Mouse (Mus musculus): ENCODE measurements around the gene Col23a1. TPM values are rescaled to one million over a fixed set of nuclear protein-coding genes. Genes with fewer than 3 reads are reported as not detected.

Gene Col23a1
- total RNA-seq, 2 experiments from 2014 or later = 1.0 to 1.6 TPM

DNA sequence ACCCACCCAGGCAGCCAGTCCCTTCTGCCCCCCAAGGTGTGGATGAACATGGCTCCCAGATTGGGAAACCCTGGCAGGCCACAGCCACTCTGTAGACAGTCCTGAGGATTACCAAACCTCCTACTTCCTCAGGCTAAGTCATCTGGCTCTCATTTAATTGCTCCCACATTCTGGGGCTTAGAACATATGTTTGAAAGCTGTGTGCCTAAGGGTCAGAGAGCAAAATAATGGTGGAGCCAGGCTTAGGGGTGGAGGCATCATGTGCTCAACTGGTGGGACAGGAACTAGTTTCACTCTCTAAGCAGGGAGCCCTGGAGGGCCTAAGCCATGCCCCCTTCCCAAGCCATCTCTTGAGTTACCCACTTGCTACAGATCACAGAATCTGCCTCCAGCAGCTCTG lies 233.5 kb downstream of the Col23a1 start:
- intact Hi-C loops (cut with DNase I) = no loop called here
- no peak for DNase-seq (ENCODE audit: low spot score)

- DNase-seq (ENCODE audit: low spot score) = no peak
- intact Hi-C loops (cut with DNase I) = no loop called here
Measured at GRCm38 (mm10) chr11:51523625-51524024, 233.9 kb downstream of the Col23a1 start.

GRCm38 (mm10) chr11:51526631-51527161 lies 237.0 kb downstream of the Col23a1 start:
- intact Hi-C loops (cut with DNase I) = no loop called here
- no peak for DNase-seq (ENCODE audit: low spot score)

DNA sequence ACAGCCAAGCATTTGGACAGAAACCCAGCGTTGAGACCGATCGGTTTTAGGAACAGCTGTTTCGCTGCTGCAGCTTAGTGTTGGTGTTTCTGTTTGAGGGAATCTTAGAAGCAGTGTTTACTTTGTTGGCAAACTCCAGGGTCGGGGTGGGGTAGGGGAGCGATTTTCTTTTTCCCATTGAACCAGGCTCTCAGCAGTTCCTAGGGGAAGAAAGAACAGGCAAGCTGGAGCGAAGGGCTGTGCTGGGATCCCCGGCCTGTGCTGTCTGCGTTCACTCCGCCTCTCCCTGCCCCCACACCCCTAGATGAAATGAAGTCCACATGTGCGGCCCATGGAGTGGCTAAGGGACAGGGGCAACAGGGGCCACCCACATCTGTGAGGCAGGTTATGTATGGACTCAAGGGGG lies 243.4 kb downstream of the Col23a1 start:
- intact Hi-C loops (cut with DNase I) = loop anchor here (10.0 kb wide), 1 partner anchor 588 kb away; the partner anchor contains the start of gene 4933414I15Rik
- no peak for DNase-seq (ENCODE audit: low spot score)

GRCm38 (mm10) chr11:51534314-51534713 lies 244.6 kb downstream of the Col23a1 start:
- intact Hi-C loops (cut with DNase I) = loop anchor here (1.0 to 10.0 kb wide), 3 partner anchors 208 to 590 kb away; partner anchors contain the start of genes 4933414I15Rik and Col23a1
- no peak for DNase-seq (ENCODE audit: low spot score)

DNA sequence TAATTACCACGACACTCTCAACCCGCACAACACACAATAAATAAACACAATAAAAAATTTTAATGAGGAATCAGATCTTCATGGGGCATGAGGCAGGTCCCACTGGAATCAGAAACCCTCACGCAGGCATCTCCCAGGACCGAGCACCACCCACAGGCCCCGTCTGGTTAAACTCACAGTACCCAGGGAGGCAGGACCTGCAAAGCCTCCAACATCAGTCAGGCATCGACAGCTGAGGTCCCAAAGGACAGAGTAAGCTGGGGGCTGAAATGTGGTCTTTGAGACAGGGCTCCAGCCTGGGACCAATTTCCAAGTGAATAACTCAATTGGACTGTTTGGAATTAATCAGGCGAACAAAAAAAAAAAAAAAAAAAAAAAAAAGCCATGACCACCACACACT lies 248.7 kb downstream of the Col23a1 start:
- no peak for DNase-seq (ENCODE audit: low spot score)
- intact Hi-C loops (cut with DNase I) = loop anchor here (5.0 to 10.0 kb wide), 3 partner anchors 44 to 594 kb away; partner anchors contain the start of genes 4933414I15Rik and Phykpl

DNA sequence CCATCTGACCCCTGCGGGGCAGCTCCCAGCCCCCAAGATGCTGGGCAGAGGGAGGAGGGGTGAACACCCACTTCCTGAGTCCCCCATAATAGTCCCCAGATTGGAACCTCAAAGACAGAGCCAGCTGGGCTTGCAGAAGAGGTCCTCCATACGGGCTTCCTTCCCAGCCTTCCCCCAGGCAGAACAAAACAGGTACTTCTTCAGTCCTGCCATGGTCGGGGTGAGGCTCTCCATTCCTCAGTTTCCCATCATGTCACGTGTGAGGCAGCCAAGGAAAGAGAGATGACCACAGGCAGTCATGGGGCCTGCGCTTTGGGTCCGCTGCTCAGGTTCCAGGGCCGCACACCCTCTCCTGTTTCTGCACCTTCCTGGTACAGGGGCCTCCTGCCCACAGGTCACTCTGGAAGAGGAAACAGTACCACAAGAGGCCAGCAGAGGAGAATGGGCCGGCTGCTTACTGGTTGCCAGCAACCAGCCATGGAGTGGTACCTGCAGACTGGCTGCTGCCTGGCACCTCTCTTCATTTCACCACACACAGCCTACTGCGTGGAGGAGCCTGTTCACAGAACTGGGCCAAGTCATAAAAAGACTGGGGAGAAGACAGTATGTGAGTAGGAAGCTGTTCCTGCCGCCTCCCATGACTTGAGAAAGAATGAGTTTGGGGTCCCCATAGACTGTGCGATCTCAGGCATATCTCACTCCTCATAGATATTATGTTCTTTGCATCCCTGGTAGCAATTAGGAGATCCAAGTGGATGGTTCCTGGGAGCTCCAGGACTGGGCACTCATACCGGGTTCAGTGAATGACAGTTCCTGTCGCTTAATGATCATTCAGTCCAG lies 249.4 kb downstream of the Col23a1 start:
- no peak for DNase-seq (ENCODE audit: low spot score)
- intact Hi-C loops (cut with DNase I) = loop anchor here (5.0 to 10.0 kb wide), 3 partner anchors 43 to 594 kb away; partner anchors contain the start of genes 4933414I15Rik and Phykpl

DNA sequence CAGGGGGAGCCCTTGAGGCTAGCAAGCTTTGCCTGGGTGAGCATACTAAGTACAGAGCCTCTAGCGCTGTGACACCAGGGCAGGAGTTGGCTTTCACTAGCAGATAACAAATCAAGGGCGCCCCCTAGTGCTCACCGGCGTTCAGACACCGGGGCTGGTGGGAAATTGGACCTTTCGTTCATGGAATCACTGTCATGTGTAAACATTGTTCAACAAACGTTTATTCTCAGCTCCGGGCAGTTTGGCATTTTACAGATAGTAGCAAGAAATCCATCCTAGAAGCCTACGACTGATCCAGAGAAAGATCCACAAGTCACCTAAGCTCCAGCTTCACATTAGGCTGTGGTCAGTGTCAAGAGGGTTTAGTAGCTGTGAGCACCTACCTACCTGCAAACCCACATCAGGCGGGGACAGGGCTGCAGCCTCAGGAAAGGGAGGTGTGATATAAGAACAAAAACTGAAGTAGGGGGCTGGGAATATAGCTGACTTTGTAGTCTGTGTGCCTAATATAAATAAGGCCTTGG lies 250.1 kb downstream of the Col23a1 start:
- intact Hi-C loops (cut with DNase I) = loop anchor here (5.0 to 10.0 kb wide), 3 partner anchors 42 to 595 kb away; partner anchors contain the start of genes 4933414I15Rik and Phykpl
- DNase-seq (ENCODE audit: low spot score) = peak; percentile 79

GRCm38 (mm10) chr11:51542424-51542823 lies 252.7 kb downstream of the Col23a1 start:
- intact Hi-C loops (cut with DNase I) = no loop called here
- no peak for DNase-seq (ENCODE audit: low spot score)

GRCm38 (mm10) chr11:51543487-51544050 lies 253.8 kb downstream of the Col23a1 start:
- intact Hi-C loops (cut with DNase I) = no loop called here
- no peak for DNase-seq (ENCODE audit: low spot score)

DNA sequence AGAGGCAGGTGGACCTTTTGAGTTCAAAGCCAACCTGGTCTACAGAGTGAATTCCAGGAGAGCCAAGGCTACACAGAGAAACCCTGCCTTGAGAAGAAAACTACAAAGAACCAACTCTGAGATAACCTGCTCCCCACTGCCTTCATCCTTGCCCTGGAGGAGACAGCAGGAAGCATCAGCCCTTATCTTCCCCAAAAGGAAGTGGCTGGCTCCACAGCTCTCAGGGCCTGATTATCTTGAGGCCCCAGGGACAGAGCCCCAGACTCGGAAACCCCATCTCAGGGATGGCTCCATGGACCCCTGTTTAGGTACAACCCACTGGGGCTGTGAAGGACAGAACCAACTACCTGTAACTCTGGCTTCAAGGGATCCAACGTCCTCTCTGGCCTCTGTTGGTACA lies 254.7 kb downstream of the Col23a1 start:
- no peak for DNase-seq (ENCODE audit: low spot score)

GRCm38 (mm10) chr11:51545811-51546210 lies 256.1 kb downstream of the Col23a1 start:
- intact Hi-C loops (cut with DNase I) = no loop called here
- DNase-seq (ENCODE audit: low spot score) = no peak

More for the DNA sequence above, 254.7 kb downstream of the Col23a1 start:
- intact Hi-C loops (cut with DNase I) = no loop called here

- no peak for DNase-seq (ENCODE audit: low spot score)
- intact Hi-C loops (cut with DNase I) = no loop called here
Measured at GRCm38 (mm10) chr11:51551253-51551652, 261.5 kb downstream of the Col23a1 start.

DNA sequence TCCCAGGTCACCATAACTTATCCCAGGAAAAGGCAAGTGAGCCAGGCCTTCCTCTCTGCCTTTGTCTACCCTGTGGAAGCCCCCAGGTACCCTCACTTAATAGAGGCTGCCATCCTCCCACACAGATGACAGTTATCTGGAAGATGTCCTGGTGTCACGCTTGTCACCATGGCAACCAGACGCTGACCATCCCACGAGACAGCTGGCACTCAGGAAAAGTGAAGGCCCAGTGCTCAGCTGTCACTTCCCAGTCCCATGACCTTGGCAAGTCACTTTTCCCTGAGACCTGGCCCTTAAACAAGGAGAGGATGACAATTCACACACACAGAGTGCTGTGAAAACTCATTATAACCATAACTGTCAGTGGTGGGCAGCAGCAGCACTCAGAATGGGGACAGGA lies 262.4 kb downstream of the Col23a1 start:
- DNase-seq (ENCODE audit: low spot score) = no peak
- intact Hi-C loops (cut with DNase I) = no loop called here

GRCm38 (mm10) chr11:51554590-51554989 lies 264.9 kb downstream of the Col23a1 start:
- intact Hi-C loops (cut with DNase I) = no loop called here
- DNase-seq (ENCODE audit: low spot score) = no peak

DNA sequence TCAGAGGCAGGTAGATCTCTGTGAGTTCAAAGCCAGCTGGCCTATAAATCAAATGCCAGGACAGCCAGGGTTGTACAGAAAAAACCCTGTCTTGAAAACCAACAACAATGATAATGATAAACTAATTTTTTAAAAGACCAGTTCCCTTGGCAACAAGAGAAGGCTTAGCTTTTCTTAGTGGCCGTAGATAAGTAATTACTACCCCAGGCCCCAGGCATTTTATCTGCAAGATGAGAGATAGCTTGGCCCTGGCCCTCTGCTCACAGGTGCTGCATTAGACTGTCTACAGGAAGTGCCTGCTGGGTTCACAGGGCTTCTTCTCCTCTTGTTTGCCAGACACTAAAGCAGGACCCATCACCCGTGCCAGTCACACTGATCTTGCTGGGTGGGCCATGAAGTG lies 265.3 kb downstream of the Col23a1 start:
- intact Hi-C loops (cut with DNase I) = no loop called here
- no peak for DNase-seq (ENCODE audit: low spot score)

DNA sequence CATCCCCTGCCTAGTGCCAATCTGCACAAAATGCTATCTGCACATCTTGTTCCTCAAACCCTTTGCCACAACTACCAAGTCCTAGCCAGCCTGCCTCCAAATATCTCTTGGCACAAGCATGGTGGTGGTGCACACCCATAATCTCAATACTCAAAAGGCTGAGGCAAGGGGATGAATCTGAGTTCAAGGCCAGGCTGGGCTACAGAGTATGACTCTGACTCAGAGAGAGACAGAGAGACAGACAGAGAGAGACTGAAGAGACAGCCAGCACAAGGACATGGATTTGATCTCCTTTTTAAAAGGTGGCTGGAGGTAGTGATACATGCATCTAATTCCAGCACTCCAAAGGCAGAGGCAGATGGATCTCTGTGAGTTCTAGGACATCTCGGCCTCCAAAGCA lies 273.6 kb downstream of the Col23a1 start:
- no peak for DNase-seq (ENCODE audit: low spot score)
- intact Hi-C loops (cut with DNase I) = no loop called here

DNA sequence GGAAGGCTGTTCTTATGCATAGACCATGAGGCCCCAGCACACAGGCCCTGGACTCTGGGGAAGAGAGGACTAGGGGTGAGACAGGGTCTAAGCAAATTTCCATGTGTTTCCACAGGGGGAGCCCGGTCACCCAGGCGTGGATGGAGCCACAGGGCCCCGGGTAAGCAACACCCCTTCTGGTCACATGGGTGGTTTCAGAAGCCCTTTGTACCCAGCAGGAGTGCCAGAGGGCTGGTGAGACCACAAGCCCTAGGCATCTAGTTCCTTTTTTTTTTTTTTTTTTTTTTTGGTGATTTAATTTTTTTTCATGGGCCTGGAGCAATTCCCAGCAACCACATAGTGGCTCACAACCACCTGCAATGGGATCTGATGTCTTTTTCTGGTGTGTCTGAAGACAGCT lies 275.3 kb downstream of the Col23a1 start:
- intact Hi-C loops (cut with DNase I) = no loop called here
- no peak for DNase-seq (ENCODE audit: low spot score)

DNA sequence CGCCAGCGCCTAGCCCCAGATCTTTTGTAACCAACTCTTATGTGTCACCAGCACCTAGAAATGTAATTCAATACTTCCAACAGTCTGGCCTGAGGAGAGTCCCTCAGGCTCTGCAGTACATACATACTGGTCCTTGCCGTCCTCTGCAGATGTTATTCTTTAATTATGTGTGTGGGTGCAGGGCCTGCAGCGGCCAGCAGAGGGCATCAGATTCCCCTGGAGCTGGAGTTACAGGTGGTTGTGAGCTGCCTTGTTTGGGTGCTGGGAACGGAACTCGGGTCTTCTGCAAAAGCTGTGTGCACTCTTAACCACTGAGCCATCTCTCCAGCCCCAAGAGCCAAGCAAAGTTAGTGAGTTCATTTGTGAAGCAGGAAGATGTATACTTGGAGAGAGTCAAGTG lies 276.2 kb downstream of the Col23a1 start:
- DNase-seq (ENCODE audit: low spot score) = no peak
- intact Hi-C loops (cut with DNase I) = no loop called here

DNA sequence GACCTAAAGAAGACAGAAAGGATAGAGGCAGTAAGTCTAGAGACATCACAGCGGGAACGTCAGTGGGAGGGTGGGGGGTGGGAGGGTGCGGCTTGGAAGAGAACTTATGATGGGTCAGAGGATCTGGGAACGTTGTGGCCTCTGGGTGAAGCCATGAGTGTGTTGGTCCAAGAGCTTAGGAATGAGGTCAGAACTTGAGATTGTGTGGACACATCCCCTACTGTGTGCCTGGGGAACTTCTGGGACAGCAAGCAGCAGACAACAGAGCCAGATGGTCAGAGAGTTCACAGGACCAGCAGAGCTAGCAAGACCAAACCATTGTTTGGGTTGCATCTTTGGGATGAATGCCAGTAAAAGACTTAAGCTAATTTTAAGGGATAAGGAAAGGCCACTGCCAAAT lies 279.1 kb downstream of the Col23a1 start:
- DNase-seq (ENCODE audit: low spot score) = no peak
- intact Hi-C loops (cut with DNase I) = no loop called here

DNA sequence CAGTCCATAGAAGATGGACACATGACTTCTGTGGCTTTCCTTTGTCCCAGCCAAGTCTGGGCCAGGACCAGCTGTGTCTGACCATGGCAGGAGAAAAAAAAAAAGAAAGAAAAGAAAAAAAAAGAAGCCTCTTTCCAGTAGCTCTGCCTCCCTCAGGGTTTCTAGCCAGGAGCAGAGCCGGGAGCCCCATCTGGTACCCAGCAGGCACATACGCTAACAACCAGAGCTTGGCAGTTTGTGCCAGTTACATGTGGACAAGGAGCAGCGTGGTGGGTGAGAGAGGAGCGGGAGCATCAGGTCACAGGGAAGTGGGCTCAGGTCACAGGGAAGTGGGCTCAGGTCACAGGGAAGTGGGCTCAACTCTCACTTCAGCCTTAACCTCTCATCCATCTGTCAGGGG lies 286.7 kb downstream of the Col23a1 start:
- intact Hi-C loops (cut with DNase I) = no loop called here
- no peak for DNase-seq (ENCODE audit: low spot score)
